Mouse (Mus musculus): ENCODE results near the gene Hoxa2.

Hoxa2 gene

GRCm38 (mm10) chr6:52137841-52138535 lies 26.6 kb downstream of the Hoxa2 start:
- no peak for DNase-seq

- no peak for DNase-seq
These were observed 41.0 kb downstream of the Hoxa2 start for GRCm38 (mm10) chr6:52123673-52124072.

- no peak for DNase-seq
These were observed 43.5 kb downstream of the Hoxa2 start for GRCm38 (mm10) chr6:52121173-52121572.

GRCm38 (mm10) chr6:52118903-52119635 lies 45.6 kb downstream of the Hoxa2 start:
- no peak for DNase-seq

GRCm38 (mm10) chr6:52115899-52116298 lies 48.7 kb downstream of the Hoxa2 start:
- no peak for DNase-seq
